Mouse (Mus musculus): ENCODE data around the gene Zswim9.

GRCm38 (mm10) chr7:13277081-13277480 is 1.4 kb downstream of the Zswim9 start, which contains the start of gene Lig1:
- TF ChIP-seq CTCF (IDR thresholded peaks at IDR 0.05; ENCODE audit: low read depth) (no peak), EP300 (IDR thresholded peaks at IDR 0.05; ENCODE audit: low read depth) (no peak)

Measured in liver, embryonic 14.5 days (tissue).